Mouse (Mus musculus) regulatory T cell (primary cell): ENCODE results near the gene Dync1i2.

Experiments used
- in situ Hi-C: fragments of 300-600 bp; cut with MboI, MseI; formaldehyde crosslinking; loops from one replicate; pipeline ENCODE4 v1.15.1; 2025; ENCODE audit warnings: high pct_unique_total_duplicates

The Dync1i2 gene

GRCm38 (mm10) chr2:71269332-71269731 lies 57.8 kb downstream of the Dync1i2 start:
- in situ Hi-C loops, result no loop called here

- in situ Hi-C loops, result no loop called here
Measured at GRCm38 (mm10) chr2:71270085-71270484, 58.6 kb downstream of the Dync1i2 start.

GRCm38 (mm10) chr2:71273955-71274679 lies 62.6 kb downstream of the Dync1i2 start:
- in situ Hi-C loops, result no loop called here

- in situ Hi-C loops, result no loop called here
Measured at GRCm38 (mm10) chr2:71275734-71276133, 64.2 kb downstream of the Dync1i2 start.

GRCm38 (mm10) chr2:71278791-71279775 lies 67.6 kb downstream of the Dync1i2 start:
- in situ Hi-C loops, result no loop called here

- in situ Hi-C loops, result no loop called here
Measured at GRCm38 (mm10) chr2:71281981-71282380, 70.5 kb downstream of the Dync1i2 start.

GRCm38 (mm10) chr2:71290107-71290775 lies 78.7 kb downstream of the Dync1i2 start:
- in situ Hi-C loops, result no loop called here

- in situ Hi-C loops, result no loop called here
Measured at GRCm38 (mm10) chr2:71291566-71291965, 80.1 kb downstream of the Dync1i2 start.

- in situ Hi-C loops, result no loop called here
Measured at GRCm38 (mm10) chr2:71293983-71294382, 82.5 kb downstream of the Dync1i2 start.

GRCm38 (mm10) chr2:71294489-71294888 lies 83.0 kb downstream of the Dync1i2 start:
- in situ Hi-C loops, result no loop called here

GRCm38 (mm10) chr2:71295844-71296243 lies 84.3 kb downstream of the Dync1i2 start:
- in situ Hi-C loops, result loop anchor here (5.0 kb wide), 1 partner anchor 271 kb away; no protein-coding TSS in a partner anchor

- in situ Hi-C loops, result loop anchor here (5.0 kb wide), 1 partner anchor 270 kb away; no protein-coding TSS in a partner anchor
Measured at GRCm38 (mm10) chr2:71297501-71297900, 86.0 kb downstream of the Dync1i2 start.

- in situ Hi-C loops, result loop anchor here (5.0 kb wide), 1 partner anchor 269 kb away; no protein-coding TSS in a partner anchor
Measured at GRCm38 (mm10) chr2:71298729-71299128, 87.2 kb downstream of the Dync1i2 start.

- in situ Hi-C loops, result loop anchor here (10.0 kb wide), 1 partner anchor 1123 kb away; no protein-coding TSS in a partner anchor
Measured at GRCm38 (mm10) chr2:71302156-71302663, 90.7 kb downstream of the Dync1i2 start.

- in situ Hi-C loops, result loop anchor here (10.0 kb wide), 1 partner anchor 1122 kb away; no protein-coding TSS in a partner anchor
Measured at GRCm38 (mm10) chr2:71303221-71303620, 91.7 kb downstream of the Dync1i2 start.

- in situ Hi-C loops, result loop anchor here (10.0 kb wide), 1 partner anchor 1120 kb away; no protein-coding TSS in a partner anchor
Measured at GRCm38 (mm10) chr2:71304821-71305220, 93.3 kb downstream of the Dync1i2 start.

- in situ Hi-C loops, result loop anchor here (10.0 kb wide), 1 partner anchor 1118 kb away; no protein-coding TSS in a partner anchor
Measured at GRCm38 (mm10) chr2:71306357-71306756, 94.9 kb downstream of the Dync1i2 start.

- in situ Hi-C loops, result loop anchor here (10.0 kb wide), 1 partner anchor 1115 kb away; no protein-coding TSS in a partner anchor
Measured at GRCm38 (mm10) chr2:71309726-71310125, 98.2 kb downstream of the Dync1i2 start.

- in situ Hi-C loops, result no loop called here
Measured at GRCm38 (mm10) chr2:71312067-71312466, 100.6 kb downstream of the Dync1i2 start.
